Mouse (Mus musculus): Measurements from ENCODE around the gene Tfpi2.

Tfpi2 gene

DNA sequence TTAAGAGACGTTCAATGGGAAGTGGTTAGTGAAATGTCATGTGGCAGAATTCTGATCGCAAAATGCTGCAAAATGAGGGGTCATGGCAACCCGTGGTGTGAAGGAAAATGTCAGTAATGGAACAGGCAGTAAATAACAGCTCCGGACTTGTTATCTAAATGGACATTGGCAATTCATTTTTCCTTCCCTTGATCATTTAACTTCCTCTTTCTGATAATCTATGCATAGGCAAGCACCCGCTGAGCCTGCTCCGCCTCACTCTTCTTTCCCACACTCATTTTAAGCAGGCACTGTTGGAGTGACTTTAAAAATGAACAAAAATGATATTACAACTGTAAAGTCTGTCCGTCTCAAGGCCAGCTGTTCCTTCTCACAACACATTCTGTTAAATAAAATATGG lies 72.7 kb downstream of the Tfpi2 start:
- DNase-seq (ENCODE audit: low spot score in 2 of 2), result no peak
